Mouse (Mus musculus) adrenal gland, postnatal 36 days (tissue): ENCODE data around the gene Gnaz. TPM values are rescaled to one million over a fixed set of nuclear protein-coding genes. Genes with fewer than 3 reads are reported as not detected.
A peak's percentile ranks its signal among the peaks of the same experiment; 100 is the strongest.

ENCODE experiments used
- DNase-seq, 2 experiments: peaks; one replicate each; pipeline ENCODE4 v3.0.0; 2021; ENCODE audit warnings: mixed read lengths in 1 of 2
- total RNA-seq, 2 experiments: library from RNA; stranded (reverse); gene quantifications; 2 replicates each; pipeline ENCODE4 v1.2.3; 2021

The Gnaz gene
- total RNA-seq, 2 experiments from 2014 or later = 3.2 to 3.7 TPM

DNA sequence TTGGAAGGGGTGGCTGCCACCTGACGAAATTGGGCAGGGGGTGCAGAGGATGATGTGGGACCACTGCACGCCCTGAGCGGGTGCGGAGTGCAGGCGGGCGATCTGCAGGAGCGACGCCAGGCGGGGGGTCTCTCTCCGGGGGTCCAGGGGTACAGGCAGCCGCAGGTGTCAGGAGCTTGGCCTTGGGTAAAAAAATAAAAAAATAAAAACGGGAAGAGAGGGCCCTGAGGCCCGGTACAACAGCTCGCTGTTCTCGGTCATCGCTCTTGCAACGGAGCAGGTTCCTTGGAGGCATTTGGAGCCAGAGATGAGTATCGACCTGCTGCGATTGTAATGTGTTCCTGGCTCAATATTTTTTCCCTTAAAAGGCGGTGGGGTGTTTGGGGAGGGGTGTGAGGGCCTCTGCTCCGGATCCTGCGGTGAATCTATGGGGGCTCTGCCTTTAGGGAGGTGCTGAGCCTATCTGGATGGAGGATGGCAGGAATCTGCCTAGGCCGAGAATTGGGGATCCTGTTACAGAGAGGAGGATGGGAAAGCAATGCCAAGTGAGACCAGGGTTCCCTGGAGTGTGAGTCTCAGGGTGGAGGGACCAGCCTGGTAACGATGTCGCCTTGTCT lies 782 bp downstream of the Gnaz start:
- no peak for DNase-seq

- DNase-seq = no peak
Observed at GRCm38 (mm10) chr10:74969266-74969665, 2.3 kb downstream of the Gnaz start.

DNA sequence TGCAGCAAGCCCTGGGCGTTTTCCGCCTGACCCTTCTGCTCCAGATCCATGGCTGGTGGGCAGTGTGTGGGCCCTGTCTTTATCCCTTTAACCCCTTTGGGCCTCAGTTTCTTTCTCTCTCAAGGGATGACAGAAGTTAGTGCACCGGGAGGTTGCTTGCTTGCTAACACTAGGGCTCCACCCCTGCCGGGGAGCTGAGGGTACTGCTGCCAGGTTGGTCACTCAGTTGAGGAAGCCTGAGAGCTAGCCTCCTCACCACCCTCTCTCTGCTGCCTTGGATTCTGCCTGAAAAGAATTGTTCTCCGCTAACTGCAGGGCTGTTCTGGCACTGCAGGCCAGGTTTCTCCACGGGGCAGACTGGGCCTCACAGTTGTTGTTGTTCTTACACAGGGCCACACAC lies 6.0 kb downstream of the Gnaz start:
- no peak for DNase-seq

DNA sequence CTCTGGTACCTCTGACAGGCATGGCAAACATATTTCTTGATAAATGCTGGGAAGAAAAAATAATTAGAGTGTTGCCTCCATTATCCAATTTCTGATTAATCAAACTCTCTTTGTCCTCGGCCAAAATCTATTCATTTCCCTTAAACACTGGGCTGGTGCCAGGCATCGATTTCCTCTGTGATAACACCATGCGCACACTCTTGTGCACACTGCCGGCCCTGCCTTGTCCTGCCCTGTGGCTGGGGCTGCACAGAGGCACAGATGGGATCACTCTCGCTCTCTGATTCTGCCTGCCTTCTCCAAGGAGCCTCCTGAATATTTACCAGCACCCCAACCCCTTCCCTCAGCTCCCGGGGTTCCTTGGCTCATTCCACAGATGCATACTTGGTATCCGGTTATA lies 8.6 kb downstream of the Gnaz start:
- DNase-seq = no peak

DNA sequence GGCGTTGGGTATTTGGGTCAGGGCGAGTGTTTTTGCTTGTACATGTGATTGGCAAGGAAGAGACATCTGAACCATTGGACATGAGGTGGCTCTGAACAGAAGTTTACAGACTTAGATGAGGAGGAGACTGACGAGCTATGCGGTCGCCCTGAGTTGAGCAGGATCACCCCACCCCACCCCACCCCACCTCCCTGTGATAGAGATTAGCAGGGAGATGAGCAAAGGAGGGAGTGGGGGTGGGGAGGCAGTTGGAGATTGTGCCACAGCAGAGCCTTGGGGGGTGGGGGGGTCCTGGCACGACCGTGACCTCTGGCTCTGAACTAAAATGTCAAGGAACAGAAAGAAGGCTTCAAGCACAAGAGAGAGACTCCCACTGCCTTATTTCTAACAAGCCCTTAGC lies 9.5 kb downstream of the Gnaz start:
- DNase-seq = no peak

- peak; percentile 76 to 81 for DNase-seq
Observed at GRCm38 (mm10) chr10:74978056-74978455, 11.1 kb downstream of the Gnaz start.

- no peak for DNase-seq
Observed at GRCm38 (mm10) chr10:74981159-74981558, 14.2 kb downstream of the Gnaz start.

GRCm38 (mm10) chr10:74983176-74983575 lies 16.2 kb downstream of the Gnaz start:
- DNase-seq = no peak

DNA sequence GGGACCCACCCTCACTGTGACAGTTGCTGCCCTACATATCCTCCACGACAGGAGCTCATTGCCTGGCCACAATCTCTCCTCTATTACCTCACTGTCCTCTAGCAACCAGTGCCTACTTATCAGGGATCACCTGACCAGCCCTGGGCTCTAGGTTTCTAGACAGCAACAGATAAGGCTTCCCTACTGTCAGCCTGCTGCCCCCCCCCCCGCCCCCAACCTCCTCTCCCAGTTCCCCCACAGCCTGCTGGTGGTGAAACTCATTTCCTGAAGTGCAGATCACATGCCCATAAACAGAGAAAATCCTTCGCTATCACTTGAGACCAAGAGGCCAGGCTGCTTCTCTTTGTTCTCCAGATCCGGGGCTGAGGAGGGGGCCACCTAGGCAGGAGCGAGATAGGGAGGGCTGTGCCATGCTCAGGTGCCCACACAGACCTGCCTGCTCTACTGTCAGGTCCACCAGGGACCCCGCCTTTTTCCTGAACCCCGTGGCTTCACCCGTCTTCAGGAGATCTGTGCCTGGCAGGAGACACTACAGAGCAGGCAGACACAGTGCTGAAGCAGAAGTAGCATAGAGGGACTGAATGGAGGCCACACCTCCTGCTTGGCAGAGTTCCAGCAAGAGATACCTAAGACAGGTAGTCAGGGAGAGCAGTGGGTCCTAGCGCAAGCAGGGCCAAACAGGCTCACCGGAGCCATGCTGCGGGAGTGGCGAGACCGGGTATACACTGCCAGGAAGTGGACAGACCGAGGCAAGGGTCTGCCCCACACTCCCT lies 20.9 kb downstream of the Gnaz start:
- no peak for DNase-seq

DNA sequence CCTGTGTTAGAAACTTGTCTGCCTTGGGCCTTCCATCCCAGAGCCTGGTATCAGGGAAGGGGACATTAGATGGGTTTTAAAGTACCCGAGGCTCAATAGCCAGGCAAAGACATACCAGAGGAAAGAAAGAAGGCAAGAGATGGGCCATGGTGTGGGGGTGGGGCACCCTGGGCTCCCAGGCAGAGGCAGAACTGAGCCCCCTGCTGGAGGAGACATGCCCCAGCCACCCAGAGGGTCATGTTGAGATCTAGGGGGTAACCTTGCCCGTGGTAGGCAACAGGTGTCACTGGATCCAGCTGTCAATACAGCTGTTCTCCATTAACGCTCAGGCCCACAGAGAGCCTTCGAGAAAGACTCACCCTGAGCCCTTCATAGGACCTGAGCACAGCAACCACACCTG lies 22.8 kb downstream of the Gnaz start:
- no peak for DNase-seq

DNA sequence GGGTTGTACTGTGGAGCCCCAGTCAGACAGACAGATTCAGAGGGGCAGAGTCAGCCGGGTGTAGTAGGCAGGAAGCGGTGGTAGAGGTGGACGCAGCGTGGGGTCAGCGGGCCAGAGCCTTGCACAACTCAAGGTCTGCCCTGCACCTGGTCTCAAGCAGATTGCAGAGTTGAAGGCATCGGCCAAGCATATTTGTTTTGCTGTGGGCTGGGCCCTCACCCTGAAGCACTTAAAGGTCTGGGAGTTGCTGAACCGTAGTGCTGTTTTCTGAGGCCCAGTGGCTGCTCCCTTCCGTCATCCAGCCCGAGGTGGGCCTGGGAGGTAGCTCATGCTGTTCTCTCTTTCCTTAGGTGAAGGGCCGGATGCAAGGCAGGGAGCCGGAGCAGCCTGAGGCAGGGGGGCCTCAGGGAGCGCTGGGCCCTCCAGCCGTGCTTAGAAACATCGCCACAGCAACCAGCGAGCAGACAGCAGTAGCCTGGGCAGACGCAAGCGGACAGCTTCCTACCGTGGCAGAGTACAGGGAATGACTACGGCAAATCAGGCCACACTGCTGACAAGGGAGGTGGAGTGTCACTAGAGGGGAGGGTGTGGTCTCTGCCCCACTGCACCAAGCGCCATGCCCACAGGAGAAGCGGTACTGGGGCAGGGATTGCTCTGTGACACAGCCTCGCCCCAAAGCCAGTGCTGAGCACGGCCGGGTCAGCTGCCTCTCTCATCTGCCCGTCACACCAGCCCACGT lies 23.8 kb downstream of the Gnaz start:
- DNase-seq = no peak

- no peak for DNase-seq
Observed at GRCm38 (mm10) chr10:74994863-74995262, 27.9 kb downstream of the Gnaz start.

DNA sequence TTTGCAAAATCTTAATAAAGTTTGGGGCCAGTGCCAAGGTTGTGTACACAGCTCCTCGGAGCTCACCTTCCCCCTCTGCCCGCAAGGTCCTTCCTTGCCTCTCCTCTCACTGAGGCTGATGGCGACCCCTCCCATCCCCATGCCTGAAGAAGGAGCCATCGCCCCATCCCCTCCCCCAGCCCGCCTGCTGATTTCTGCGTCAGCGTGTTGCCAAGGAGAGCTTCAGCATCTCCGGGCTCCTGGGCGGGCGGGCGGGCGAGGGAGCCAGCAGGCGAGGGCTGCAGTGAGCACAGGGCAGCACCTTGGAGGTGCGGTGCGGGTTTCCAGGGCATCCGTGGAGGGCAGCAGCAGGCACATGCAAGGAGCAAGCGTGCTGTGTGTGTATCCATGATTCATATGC lies 28.4 kb downstream of the Gnaz start:
- peak in 1 of 2 experiments; percentile 9 for DNase-seq

GRCm38 (mm10) chr10:75001391-75001790 lies 34.4 kb downstream of the Gnaz start:
- DNase-seq = no peak

DNA sequence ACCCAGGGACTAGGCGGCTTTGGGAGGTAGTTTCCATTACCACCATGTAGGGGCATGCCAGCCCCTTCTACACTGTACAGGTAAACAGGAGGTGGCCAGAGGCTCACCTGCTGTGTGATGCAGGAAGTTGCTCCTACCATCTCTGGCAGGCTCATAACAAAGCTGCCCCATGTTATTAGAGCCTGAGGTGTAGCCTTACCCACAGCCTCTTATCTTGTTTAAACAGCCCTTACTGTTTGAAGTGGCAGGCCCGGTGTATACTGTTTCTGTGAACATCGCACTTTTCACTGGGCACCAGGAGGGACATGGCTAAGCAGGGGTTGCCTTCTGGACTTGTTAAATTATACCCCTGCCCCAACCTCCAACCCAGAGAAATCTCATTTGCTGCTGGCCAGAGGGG lies 37.1 kb downstream of the Gnaz start:
- no peak for DNase-seq

DNA sequence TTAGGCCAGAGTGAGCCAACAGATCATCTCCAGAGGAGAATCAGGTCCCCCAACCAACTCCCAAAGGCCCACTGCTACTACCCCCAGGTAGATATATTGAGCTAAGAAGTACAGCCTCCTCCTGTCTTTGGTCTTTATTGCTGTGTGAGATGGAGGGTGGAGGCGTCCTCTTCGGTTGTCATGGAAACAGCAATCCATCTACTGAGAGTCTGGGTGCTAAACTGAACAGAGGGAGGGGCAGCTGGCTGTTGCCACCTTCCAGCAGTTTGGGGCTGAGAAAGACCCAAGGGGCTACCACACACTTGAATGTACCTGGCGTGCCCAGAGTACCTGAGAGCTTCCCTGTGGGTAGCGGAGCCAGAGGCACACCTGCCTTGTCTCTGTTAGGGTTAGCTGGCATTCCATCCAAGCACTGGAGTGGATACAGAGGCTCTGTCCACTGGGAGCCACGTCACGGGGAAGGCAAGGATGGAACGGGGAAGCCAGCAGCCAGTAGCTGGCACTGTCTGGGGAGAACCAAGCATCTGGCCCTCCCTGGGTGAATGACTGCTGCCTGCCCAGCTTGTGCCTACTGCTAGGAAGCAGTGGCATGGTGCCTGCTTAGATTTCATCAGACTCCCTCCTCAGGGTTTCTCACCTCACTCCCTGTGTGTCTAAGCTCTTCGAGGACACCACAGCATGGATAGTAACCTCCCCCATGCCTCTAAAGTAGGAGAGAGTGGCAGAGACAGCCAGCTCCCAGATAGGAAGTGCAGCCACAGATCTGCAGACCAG lies 40.1 kb downstream of the Gnaz start:
- DNase-seq = no peak

- no peak for DNase-seq
Observed at GRCm38 (mm10) chr10:75010704-75011103, 43.7 kb downstream of the Gnaz start.

- DNase-seq = no peak
Observed at GRCm38 (mm10) chr10:75015465-75015864, 48.5 kb downstream of the Gnaz start.

DNA sequence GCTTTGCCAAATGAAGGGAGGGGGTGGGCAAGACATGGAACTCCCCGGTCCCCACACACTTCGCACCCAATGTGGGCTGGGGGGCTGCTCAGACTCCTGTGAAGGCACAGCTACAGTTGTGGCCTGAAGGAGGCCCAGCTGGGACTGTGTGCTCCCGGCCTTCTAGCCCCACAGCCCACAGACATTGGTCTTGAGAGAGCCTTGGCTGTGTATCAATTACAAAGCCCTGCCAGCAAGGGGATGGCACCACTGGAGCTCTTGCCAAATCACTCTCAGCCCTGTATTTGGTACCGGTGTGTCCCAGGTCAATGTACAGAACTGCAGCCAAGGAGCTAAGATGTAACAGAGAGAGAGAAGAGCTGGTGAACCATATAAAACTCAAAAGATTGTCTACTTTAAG lies 49.5 kb downstream of the Gnaz start:
- DNase-seq = no peak

DNA sequence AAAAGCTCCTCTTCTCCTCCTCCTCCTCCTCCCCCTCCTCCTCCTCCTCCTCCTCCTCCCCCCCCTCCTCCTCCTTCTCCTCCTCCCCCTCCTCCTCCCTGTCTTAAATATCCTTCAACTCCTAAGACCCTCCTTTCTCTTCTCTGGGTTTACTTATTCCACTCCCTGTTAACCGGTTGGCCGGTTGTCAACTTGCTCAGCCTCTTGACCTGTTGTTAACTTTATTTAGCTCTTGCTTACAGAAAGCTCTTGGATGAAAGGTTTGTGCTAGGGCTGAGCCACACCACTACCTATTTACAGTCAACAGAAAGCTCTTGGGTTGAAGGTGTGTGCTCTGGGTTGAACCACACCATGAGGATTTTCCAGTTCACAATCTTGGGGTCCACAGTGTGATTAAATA lies 53.3 kb downstream of the Gnaz start:
- no peak for DNase-seq

DNA sequence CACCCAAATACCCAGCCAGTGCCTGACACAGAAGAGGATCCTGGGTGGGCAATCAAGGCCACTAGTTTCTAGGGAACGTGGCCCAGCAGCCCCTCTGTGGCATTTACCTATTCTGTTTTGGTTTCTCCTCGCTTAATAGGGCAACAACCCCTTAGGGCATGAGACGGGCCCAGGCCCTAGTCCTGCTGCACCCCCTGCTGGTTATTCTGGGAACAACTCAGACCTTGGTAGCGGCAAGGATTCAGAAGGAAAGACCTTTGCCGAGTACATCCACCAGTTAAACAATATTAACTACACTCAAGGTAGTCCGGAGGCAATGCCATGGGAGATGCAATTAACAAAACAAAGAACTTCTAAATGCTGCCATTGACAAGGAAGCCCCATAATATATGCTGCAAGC lies 54.2 kb downstream of the Gnaz start:
- DNase-seq = peak; percentile 81 to 88

DNA sequence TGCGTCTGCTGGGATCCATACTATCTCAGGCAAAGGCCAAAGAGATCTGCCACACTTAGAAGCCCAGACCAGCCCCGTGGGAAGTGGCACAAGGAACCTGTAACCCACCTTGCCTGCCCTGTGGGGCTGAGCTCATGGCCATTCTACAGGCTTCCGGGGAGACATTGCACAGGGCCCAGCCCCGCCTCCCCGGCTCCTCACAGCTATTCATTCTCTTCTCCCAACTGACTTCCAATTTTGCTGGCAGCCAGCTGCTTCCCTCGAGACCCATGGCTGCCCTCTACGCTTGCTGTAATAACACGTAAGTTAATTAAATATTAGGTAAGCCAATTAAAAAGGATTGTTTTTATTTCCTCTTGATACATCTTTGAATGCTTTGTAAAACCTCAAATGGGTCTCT lies 59.5 kb downstream of the Gnaz start:
- DNase-seq = no peak

DNA sequence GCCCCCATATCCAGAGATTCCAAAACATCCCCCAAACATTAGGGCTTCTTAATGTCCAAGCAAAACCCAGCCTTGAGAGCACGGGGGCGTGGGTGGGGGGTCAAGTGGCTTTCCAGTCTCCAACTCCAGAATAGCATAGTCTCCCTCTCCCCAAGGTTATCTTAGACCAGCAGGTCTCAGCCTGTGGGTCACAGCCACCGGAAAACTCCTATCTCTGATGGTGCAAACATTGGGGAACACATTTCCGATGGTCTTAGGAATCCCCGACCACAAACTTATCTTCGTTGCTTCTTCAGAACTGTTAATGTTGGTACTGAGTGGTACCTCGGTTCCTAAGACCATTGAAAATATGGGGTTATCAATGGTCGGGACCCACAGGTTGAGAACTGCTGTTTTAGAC lies 61.8 kb downstream of the Gnaz start:
- DNase-seq = no peak
